Mouse (Mus musculus) limb, embryonic 12.5 days (tissue): ENCODE data around the gene Col18a1. TPM values are rescaled to one million over a fixed set of nuclear protein-coding genes. Genes with fewer than 3 reads are reported as not detected.

ENCODE experiments used
- ATAC-seq: fragments of 200-750 bp; cut with Nextera tagmentation; 2 replicates; pipeline ENCODE4 v1.8.0; 2017; ENCODE audit warnings: low read depth, moderate TSS enrichment; ENCODE audit not compliant: insufficient number of reproducible peaks, insufficient read depth, low FRiP score, low TSS enrichment
- H3K27ac ChIP-seq: fragments of 300-500 bp; sonication (generic); 2 replicates; pipeline ENCODE4 v1.5.1; 2016; ENCODE audit warnings: mild to moderate bottlenecking, moderate library complexity
- H3K27me3 ChIP-seq: fragments of 300-500 bp; sonication (generic); 2 replicates; pipeline ENCODE4 v1.6.1; 2016; ENCODE audit warnings: mild to moderate bottlenecking, moderate library complexity
- H3K36me3 ChIP-seq: fragments of 300-500 bp; sonication (generic); 2 replicates; pipeline ENCODE4 v1.6.1; 2016; ENCODE audit warnings: mild to moderate bottlenecking, moderate library complexity
- H3K4me1 ChIP-seq: fragments of 300-500 bp; sonication (generic); replicated peaks from 2 replicates; pipeline ENCODE4 v1.6.1; 2016
- H3K4me2 ChIP-seq: fragments of 300-500 bp; sonication (generic); 2 replicates; pipeline ENCODE4 v1.6.1; 2016; ENCODE audit warnings: mild to moderate bottlenecking, moderate library complexity
- H3K4me3 ChIP-seq: fragments of 300-500 bp; sonication (generic); replicated peaks from 2 replicates; pipeline ENCODE4 v1.5.1; 2016; ENCODE audit warnings: mild to moderate bottlenecking
- H3K9ac ChIP-seq: fragments of 300-500 bp; sonication (generic); replicated peaks from 2 replicates; pipeline ENCODE4 v1.6.1; 2016; ENCODE audit warnings: mild to moderate bottlenecking, moderate library complexity
- H3K9me3 ChIP-seq: fragments of 300-500 bp; sonication (generic); 2 replicates; pipeline ENCODE4 v1.6.1; 2016; ENCODE audit warnings: mild to moderate bottlenecking, moderate library complexity
- WGBS: fragments of 180-500 bp; shearing (Covaris S2); methylation state at CpG from one replicate; pipeline ENCODE4 v1.1.7; 2016; 5-methylcytosine and 5-hydroxymethylcytosine counted together
- polyA plus RNA-seq: library from polyadenylated mRNA; unstranded; fragments of >200 nt; fragmentation: Nextera tagmentation; extraction: Ambion mirVana; gene quantifications from 2 replicates; pipeline ENCODE4 v1.2.1, GENCODE M21; 2016

Col18a1 gene
- polyA plus RNA-seq, 1 experiment from 2014 or later, result 104 TPM

- no peaks in the 10 kb centered on the region for H3K9me3 ChIP-seq
- no peak overlapping the region for H3K9ac ChIP-seq
- no peak for ATAC-seq
- H3K27ac ChIP-seq, result peak overlapping the region; percentile 2; the same call in 1 of the 2 replicates
- no peaks in the 10 kb centered on the region; the same call in 1 of the 2 replicates for H3K4me1 ChIP-seq
- no peaks in the 10 kb centered on the region for H3K27me3 ChIP-seq
- H3K36me3 ChIP-seq, result peaks cover 32% of the 10 kb centered on the region
- no peak overlapping the region for H3K4me3 ChIP-seq
- 80% methylated on average over 10 of the region's 10 CpGs for WGBS
- no peak overlapping the region for H3K4me2 ChIP-seq
Measured at GRCm38 (mm10) chr10:77056768-77057167, 109.6 kb downstream of the Col18a1 start.

DNA sequence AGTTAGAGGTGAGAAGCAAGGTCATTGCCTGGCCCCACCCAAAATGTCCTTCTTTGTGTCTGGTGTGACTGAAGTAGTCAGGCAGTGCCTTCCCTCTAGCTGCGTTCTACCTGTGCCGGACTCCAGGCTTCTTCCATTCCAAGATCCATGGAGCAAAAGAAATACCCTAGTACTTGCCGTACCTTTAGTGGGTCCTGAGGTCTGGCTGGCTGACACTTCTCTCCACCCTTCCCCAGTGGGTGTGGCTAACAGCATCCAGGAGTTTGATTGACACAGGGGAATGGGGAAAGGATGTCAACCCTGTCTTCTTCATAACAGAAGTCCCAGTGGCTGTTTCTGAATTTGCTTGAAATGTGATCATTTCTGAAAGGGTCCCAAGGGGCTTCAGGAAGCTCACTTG is 117.7 kb downstream of the Col18a1 start:
- no peaks in the 10 kb centered on the region for H3K4me1 ChIP-seq
- H3K9me3 ChIP-seq, result no peaks in the 10 kb centered on the region
- H3K4me3 ChIP-seq, result no peak overlapping the region
- peaks cover 95% of the 10 kb centered on the region for H3K36me3 ChIP-seq
- no peak for ATAC-seq
- no peak overlapping the region for H3K4me2 ChIP-seq
- H3K27ac ChIP-seq, result no peak overlapping the region
- H3K9ac ChIP-seq, result no peak overlapping the region
- no peaks in the 10 kb centered on the region for H3K27me3 ChIP-seq
- WGBS, result 92% methylated on average over 3 of the region's 3 CpGs

- peaks cover 95% of the 10 kb centered on the region for H3K36me3 ChIP-seq
- H3K4me3 ChIP-seq, result no peak overlapping the region
- H3K27ac ChIP-seq, result no peak overlapping the region
- 74% methylated on average over 4 of the region's 4 CpGs for WGBS
- H3K4me2 ChIP-seq, result no peak overlapping the region
- ATAC-seq, result no peak
- no peaks in the 10 kb centered on the region for H3K9me3 ChIP-seq
- no peak overlapping the region for H3K9ac ChIP-seq
- H3K4me1 ChIP-seq, result no peaks in the 10 kb centered on the region
- H3K27me3 ChIP-seq, result no peaks in the 10 kb centered on the region
Measured at GRCm38 (mm10) chr10:77048196-77048595, 118.2 kb downstream of the Col18a1 start.

DNA sequence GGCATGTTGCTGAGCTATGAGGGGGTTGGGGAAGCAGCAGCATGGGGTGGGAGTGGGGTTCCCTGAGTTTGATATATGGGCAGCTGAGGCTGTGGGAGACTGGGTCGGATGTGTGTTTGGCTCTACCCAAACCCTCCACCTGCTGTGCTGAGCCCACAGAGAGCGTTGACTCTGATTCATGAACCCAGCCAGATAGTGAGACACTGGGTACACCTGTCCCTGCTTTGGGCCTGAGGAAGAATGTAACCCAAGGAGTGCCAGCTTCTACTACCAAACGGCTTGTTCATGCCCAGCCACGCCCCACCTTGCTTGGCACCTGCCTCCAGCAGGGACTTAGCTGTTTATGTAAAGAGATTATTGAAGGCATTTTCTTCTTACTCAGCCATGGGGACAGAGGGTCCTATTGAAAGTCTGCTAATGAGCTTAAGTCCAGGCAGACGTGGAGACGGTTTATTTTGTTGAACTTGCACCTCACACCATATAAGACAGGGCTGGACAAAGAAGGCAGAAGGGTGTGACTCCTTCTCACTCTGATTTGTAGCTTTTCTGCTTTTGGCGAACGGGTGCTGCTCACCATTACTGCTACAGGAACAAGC is 127.7 kb downstream of the Col18a1 start:
- Histone ChIP-seq H3K4me3 (no peak overlapping the region), H3K9me3 (no peaks in the 10 kb centered on the region), H3K27me3 (no peaks in the 10 kb centered on the region), H3K36me3 (peaks cover 71% of the 10 kb centered on the region), H3K4me1 (peaks cover 18% of the 10 kb centered on the region), H3K9ac (no peak overlapping the region), H3K27ac (no peak overlapping the region), H3K4me2 (no peak overlapping the region)
- WGBS, result 89% methylated on average over 8 of the region's 8 CpGs
- no peak for ATAC-seq

DNA sequence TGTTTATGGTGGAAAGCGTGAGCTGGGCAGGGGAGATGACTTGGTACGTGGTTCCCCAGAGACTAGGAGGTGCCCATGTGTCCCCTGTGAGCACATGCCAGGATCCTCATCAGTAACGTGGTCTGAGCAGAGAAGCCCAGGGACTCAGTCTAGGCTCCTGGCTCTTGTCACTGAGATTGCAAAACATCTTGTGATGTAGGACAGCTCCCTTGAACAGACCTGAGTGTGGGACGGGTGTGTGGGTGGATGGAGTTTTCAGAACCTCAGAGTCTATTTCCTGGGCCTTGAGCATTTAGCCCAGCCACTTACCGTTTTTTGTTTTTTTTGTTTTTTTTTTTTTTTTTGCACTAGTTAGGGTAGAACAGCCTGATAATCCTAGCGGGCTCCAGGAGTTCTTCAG is 130.9 kb downstream of the Col18a1 start:
- no peak for ATAC-seq
- Histone ChIP-seq H3K36me3 (peaks cover 42% of the 10 kb centered on the region), H3K9me3 (no peaks in the 10 kb centered on the region), H3K4me3 (no peak overlapping the region), H3K27ac (no peak overlapping the region), H3K4me1 (peaks cover 25% of the 10 kb centered on the region), H3K27me3 (peaks cover 9% of the 10 kb centered on the region), H3K4me2 (peak overlapping the region; percentile 83; the same call in 1 of the 2 replicates), H3K9ac (no peak overlapping the region)
- WGBS, result 83% methylated on average over 6 of the region's 6 CpGs

DNA sequence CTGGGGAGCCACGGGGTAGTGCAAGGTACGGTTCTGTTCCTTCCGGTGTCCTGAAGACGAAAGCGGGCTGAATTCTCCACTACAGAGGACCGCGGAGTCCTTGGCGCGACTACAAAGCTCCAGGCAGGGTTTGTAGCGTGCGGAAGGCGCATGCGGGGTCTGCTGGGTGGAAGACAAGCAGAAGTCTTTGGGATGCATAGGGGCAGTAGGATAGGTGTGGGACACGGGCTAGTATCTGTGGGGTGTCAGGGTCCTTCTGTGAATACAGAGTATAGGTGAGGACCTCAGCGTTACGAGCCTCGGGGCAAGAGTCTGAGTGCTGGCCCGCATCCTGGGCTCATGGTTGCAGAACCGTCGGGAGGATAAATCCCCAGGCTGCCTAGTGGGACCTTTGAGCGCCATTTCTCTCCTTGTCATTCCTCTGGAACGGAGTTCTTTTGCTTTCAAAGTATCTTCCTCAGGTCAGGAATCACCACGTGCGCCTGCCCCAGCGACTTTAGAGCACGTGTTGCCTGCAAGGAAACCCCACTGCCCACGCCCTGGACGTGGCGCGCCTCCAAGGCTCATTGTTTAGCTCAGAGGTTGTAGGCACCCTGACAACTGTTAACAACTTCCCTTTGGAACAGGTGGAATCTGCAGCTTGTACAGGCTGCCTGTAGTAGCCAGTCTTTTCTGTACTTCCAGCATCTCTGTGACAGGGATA is 132.9 kb downstream of the Col18a1 start:
- peak; percentile 35; the same call in 1 of the 2 replicates for ATAC-seq
- peaks cover 25% of the 10 kb centered on the region for H3K4me1 ChIP-seq
- H3K4me3 ChIP-seq, result peak overlapping the region; percentile 66
- peaks cover 21% of the 10 kb centered on the region for H3K36me3 ChIP-seq
- H3K9me3 ChIP-seq, result no peaks in the 10 kb centered on the region
- under 1% methylated on average over 30 of the region's 30 CpGs for WGBS
- H3K27ac ChIP-seq, result peak overlapping the region; percentile 75; the same call in 1 of the 2 replicates
- H3K9ac ChIP-seq, result peak overlapping the region; percentile 70
- peak overlapping the region; percentile 83 for H3K4me2 ChIP-seq
- H3K27me3 ChIP-seq, result peaks cover 9% of the 10 kb centered on the region

DNA sequence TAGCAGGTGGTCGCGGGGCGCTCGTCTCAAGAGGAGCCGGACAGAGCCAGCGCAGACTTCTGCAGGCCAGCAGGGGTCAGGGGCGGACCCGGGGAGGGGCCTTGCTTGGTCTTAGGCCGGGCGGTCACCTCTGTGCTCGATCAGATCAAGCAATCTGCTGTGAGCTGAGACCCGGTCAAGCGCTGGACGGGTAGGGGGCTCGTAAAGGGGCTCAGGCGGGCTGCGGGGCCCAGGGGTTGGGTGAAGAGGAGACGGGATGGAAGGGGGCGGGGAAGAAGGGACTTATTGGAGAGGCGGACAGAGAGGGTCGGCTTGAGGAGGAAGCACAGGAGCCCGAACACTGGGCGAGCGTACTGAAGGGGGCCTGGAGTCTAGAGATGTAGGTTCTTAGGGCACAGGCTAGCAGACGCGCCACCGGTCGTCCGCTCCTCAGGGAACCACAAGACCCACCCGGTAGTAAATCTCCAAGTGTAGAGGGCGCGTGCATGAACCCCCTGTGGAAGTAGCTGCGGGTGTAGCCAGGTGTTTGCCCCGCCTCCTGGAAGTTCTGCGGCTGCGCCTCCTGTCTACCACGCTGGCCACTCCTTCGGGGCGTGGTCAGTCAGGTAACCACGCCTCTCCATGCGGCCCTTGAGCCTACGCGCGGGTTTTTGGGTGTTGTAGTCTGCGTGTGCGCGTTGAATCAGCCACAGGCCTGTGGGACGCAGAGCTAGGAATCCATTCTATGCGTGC is 133.6 kb downstream of the Col18a1 start:
- peak; percentile 84 for ATAC-seq
- Histone ChIP-seq H3K27ac (peak overlapping the region; percentile 75; the same call in 1 of the 2 replicates), H3K9ac (peak overlapping the region; percentile 76), H3K36me3 (peaks cover 14% of the 10 kb centered on the region), H3K4me1 (peaks cover 25% of the 10 kb centered on the region), H3K9me3 (no peaks in the 10 kb centered on the region), H3K4me2 (peak overlapping the region; percentile 83), H3K27me3 (peaks cover 9% of the 10 kb centered on the region), H3K4me3 (peak overlapping the region; percentile 66)
- under 1% methylated on average over 49 of the region's 49 CpGs for WGBS

DNA sequence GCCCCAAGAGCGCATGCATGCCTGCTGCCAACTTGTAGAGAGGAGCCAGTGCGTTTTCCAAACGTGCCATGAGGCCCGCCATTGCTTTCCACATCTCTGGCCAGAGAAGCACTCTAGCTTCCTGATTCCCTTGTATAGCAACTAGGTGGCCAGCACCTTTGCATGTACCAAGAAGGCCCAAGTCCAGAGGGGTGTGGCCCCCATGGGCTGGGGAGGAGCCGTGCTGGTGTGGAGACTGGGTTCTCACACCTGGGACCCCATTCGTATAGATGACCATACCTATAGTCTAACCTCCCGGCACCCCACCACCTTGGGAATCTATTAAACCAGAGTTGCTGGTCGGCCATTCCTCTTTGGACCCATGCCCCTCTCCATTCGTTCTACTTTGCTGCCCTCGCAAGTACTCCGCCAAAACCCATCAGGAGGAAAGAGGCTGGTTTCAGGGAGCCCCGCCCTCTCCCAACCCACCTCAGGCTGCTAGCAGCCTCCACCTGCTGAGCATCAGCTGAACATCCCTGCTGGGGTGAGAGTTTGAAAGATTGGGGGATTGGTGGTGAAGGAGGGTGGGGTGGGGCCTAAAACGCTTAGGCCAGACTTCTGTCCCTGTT is 134.5 kb downstream of the Col18a1 start, which contains the start of gene Slc19a1:
Slc19a1 (plus strand) TSS at position 474 of the 608 bp plus-strand sequence.
- peak within 1 kb of the TSS; percentile 75; the same call in 1 of the 2 replicates for H3K27ac ChIP-seq
- no peak for ATAC-seq
- peaks cover 7% of the 10 kb centered on the region for H3K36me3 ChIP-seq
- peaks cover 25% of the 10 kb centered on the region for H3K4me1 ChIP-seq
- peaks cover 9% of the 10 kb centered on the region for H3K27me3 ChIP-seq
- H3K4me3 ChIP-seq, result peak within 1 kb of the TSS; percentile 66
- peak within 1 kb of the TSS; percentile 83 for H3K4me2 ChIP-seq
- H3K9me3 ChIP-seq, result no peaks in the 10 kb centered on the region
- 32% methylated on average over 13 of the region's 13 CpGs for WGBS
- H3K9ac ChIP-seq, result peak within 1 kb of the TSS; percentile 76

GRCm38 (mm10) chr10:77030666-77031065 is 135.7 kb downstream of the Col18a1 start:
- 83% methylated on average over 5 of the region's 5 CpGs for WGBS
- H3K27me3 ChIP-seq, result peaks cover 9% of the 10 kb centered on the region
- H3K36me3 ChIP-seq, result no peaks in the 10 kb centered on the region
- peaks cover 25% of the 10 kb centered on the region for H3K4me1 ChIP-seq
- no peak for ATAC-seq
- no peaks in the 10 kb centered on the region for H3K9me3 ChIP-seq
- no peak overlapping the region for H3K27ac ChIP-seq
- H3K9ac ChIP-seq, result no peak overlapping the region
- H3K4me2 ChIP-seq, result no peak overlapping the region
- H3K4me3 ChIP-seq, result no peak overlapping the region

GRCm38 (mm10) chr10:77029761-77030160 is 136.6 kb downstream of the Col18a1 start:
- no peak for ATAC-seq
- no peaks in the 10 kb centered on the region for H3K36me3 ChIP-seq

More at GRCm38 (mm10) chr10:77029761-77030160, 136.6 kb downstream of the Col18a1 start:
- Histone ChIP-seq H3K27ac (no peak overlapping the region), H3K4me1 (peaks cover 17% of the 10 kb centered on the region), H3K4me3 (no peak overlapping the region), H3K4me2 (no peak overlapping the region), H3K9ac (no peak overlapping the region), H3K9me3 (no peaks in the 10 kb centered on the region), H3K27me3 (peaks cover 12% of the 10 kb centered on the region)
- 93% methylated on average over 4 of the region's 4 CpGs for WGBS
